Mouse (Mus musculus): Measurements from ENCODE around the gene Syndig1l.
A peak's percentile ranks its signal among the peaks of the same experiment; 100 is the strongest.

Syndig1l gene

GRCm38 (mm10) chr12:84692141-84692540, 6.5 kb downstream of the Syndig1l start:
- peak; percentile 11 for DNase-seq (ENCODE audit: low read depth, low spot score)
- H3K36me3 ChIP-seq (ENCODE audit: control insufficient read depth, insufficient read depth, low read length, poor library complexity, severe bottlenecking): no peaks in the 10 kb centered on the region
- H3K27me3 ChIP-seq (ENCODE audit: control insufficient read depth, insufficient read depth, low read length, poor library complexity, severe bottlenecking): no peaks in the 10 kb centered on the region

- DNase-seq (ENCODE audit: low read depth, low spot score): peak; percentile 11
- no peaks in the 10 kb centered on the region for H3K36me3 ChIP-seq (ENCODE audit: control insufficient read depth, insufficient read depth, low read length, poor library complexity, severe bottlenecking)
- no peaks in the 10 kb centered on the region for H3K27me3 ChIP-seq (ENCODE audit: control insufficient read depth, insufficient read depth, low read length, poor library complexity, severe bottlenecking)
Observed at GRCm38 (mm10) chr12:84691347-84691746, 7.3 kb downstream of the Syndig1l start.

GRCm38 (mm10) chr12:84689051-84689450, 9.6 kb downstream of the Syndig1l start:
- DNase-seq (ENCODE audit: low read depth, low spot score): no peak
- no peaks in the 10 kb centered on the region for H3K27me3 ChIP-seq (ENCODE audit: control insufficient read depth, insufficient read depth, low read length, poor library complexity, severe bottlenecking)
- H3K36me3 ChIP-seq (ENCODE audit: control insufficient read depth, insufficient read depth, low read length, poor library complexity, severe bottlenecking): no peaks in the 10 kb centered on the region

- no peaks in the 10 kb centered on the region for H3K36me3 ChIP-seq (ENCODE audit: control insufficient read depth, insufficient read depth, low read length, poor library complexity, severe bottlenecking)
- no peak for DNase-seq (ENCODE audit: low read depth, low spot score)
- H3K27me3 ChIP-seq (ENCODE audit: control insufficient read depth, insufficient read depth, low read length, poor library complexity, severe bottlenecking): no peaks in the 10 kb centered on the region
Observed at GRCm38 (mm10) chr12:84687531-84687930, 11.1 kb downstream of the Syndig1l start.

- Histone ChIP-seq H3K36me3 (ENCODE audit: control insufficient read depth, insufficient read depth, low read length, poor library complexity, severe bottlenecking) (no peaks in the 10 kb centered on the region), H3K27me3 (ENCODE audit: control insufficient read depth, insufficient read depth, low read length, poor library complexity, severe bottlenecking) (no peaks in the 10 kb centered on the region)
- no peak for DNase-seq (ENCODE audit: low read depth, low spot score)
Observed at GRCm38 (mm10) chr12:84686176-84686575, 12.5 kb downstream of the Syndig1l start.

GRCm38 (mm10) chr12:84684569-84684968, 14.1 kb downstream of the Syndig1l start:
- DNase-seq (ENCODE audit: low read depth, low spot score): no peak
- Histone ChIP-seq H3K36me3 (ENCODE audit: control insufficient read depth, insufficient read depth, low read length, poor library complexity, severe bottlenecking) (no peaks in the 10 kb centered on the region), H3K27me3 (ENCODE audit: control insufficient read depth, insufficient read depth, low read length, poor library complexity, severe bottlenecking) (no peaks in the 10 kb centered on the region)

- Histone ChIP-seq H3K36me3 (ENCODE audit: control insufficient read depth, insufficient read depth, low read length, poor library complexity, severe bottlenecking) (no peaks in the 10 kb centered on the region), H3K27me3 (ENCODE audit: control insufficient read depth, insufficient read depth, low read length, poor library complexity, severe bottlenecking) (no peaks in the 10 kb centered on the region)
- peak; percentile 15 for DNase-seq (ENCODE audit: low read depth, low spot score)
Observed at GRCm38 (mm10) chr12:84676011-84676410, 22.6 kb downstream of the Syndig1l start.

GRCm38 (mm10) chr12:84674666-84675526, 23.7 kb downstream of the Syndig1l start:
- peak; percentile 41 for DNase-seq (ENCODE audit: low read depth, low spot score)
- Histone ChIP-seq H3K27me3 (ENCODE audit: control insufficient read depth, insufficient read depth, low read length, poor library complexity, severe bottlenecking) (no peaks in the 10 kb centered on the region), H3K36me3 (ENCODE audit: control insufficient read depth, insufficient read depth, low read length, poor library complexity, severe bottlenecking) (no peaks in the 10 kb centered on the region)

GRCm38 (mm10) chr12:84671646-84672045, 27.0 kb downstream of the Syndig1l start:
- Histone ChIP-seq H3K36me3 (ENCODE audit: control insufficient read depth, insufficient read depth, low read length, poor library complexity, severe bottlenecking) (no peaks in the 10 kb centered on the region), H3K27me3 (ENCODE audit: control insufficient read depth, insufficient read depth, low read length, poor library complexity, severe bottlenecking) (no peaks in the 10 kb centered on the region)
- no peak for DNase-seq (ENCODE audit: low read depth, low spot score)

GRCm38 (mm10) chr12:84670555-84670954, 28.1 kb downstream of the Syndig1l start:
- peak; percentile 47 for DNase-seq (ENCODE audit: low read depth, low spot score)
- no peaks in the 10 kb centered on the region for H3K36me3 ChIP-seq (ENCODE audit: control insufficient read depth, insufficient read depth, low read length, poor library complexity, severe bottlenecking)
- no peaks in the 10 kb centered on the region for H3K27me3 ChIP-seq (ENCODE audit: control insufficient read depth, insufficient read depth, low read length, poor library complexity, severe bottlenecking)

- no peaks in the 10 kb centered on the region for H3K36me3 ChIP-seq (ENCODE audit: control insufficient read depth, insufficient read depth, low read length, poor library complexity, severe bottlenecking)
- H3K27me3 ChIP-seq (ENCODE audit: control insufficient read depth, insufficient read depth, low read length, poor library complexity, severe bottlenecking): no peaks in the 10 kb centered on the region
- DNase-seq (ENCODE audit: low read depth, low spot score): peak; percentile 73
Observed at GRCm38 (mm10) chr12:84653912-84654311, 44.7 kb downstream of the Syndig1l start.

- DNase-seq (ENCODE audit: low read depth, low spot score): no peak
- Histone ChIP-seq H3K27me3 (ENCODE audit: control insufficient read depth, insufficient read depth, low read length, poor library complexity, severe bottlenecking) (no peaks in the 10 kb centered on the region), H3K36me3 (ENCODE audit: control insufficient read depth, insufficient read depth, low read length, poor library complexity, severe bottlenecking) (no peaks in the 10 kb centered on the region)
Observed at GRCm38 (mm10) chr12:84650234-84650633, 48.4 kb downstream of the Syndig1l start.

- DNase-seq (ENCODE audit: low read depth, low spot score): no peak
- Histone ChIP-seq H3K27me3 (ENCODE audit: control insufficient read depth, insufficient read depth, low read length, poor library complexity, severe bottlenecking) (0 out of 2 replicates have a peak, but pooled peaks cover 4% of the 10 kb centered on the region), H3K36me3 (ENCODE audit: control insufficient read depth, insufficient read depth, low read length, poor library complexity, severe bottlenecking) (no peaks in the 10 kb centered on the region)
Observed at GRCm38 (mm10) chr12:84640654-84641053, 58.0 kb downstream of the Syndig1l start, which contains the start of gene Vrtn. Gene Vrtn (plus strand): TSS chr12:84641019.

- Histone ChIP-seq H3K27me3 (ENCODE audit: control insufficient read depth, insufficient read depth, low read length, poor library complexity, severe bottlenecking) (0 out of 2 replicates have a peak, but pooled peaks cover 4% of the 10 kb centered on the region), H3K36me3 (ENCODE audit: control insufficient read depth, insufficient read depth, low read length, poor library complexity, severe bottlenecking) (no peaks in the 10 kb centered on the region)
- DNase-seq (ENCODE audit: low read depth, low spot score): no peak
Observed at GRCm38 (mm10) chr12:84640253-84640652, 58.4 kb downstream of the Syndig1l start.

- no peak for DNase-seq (ENCODE audit: low read depth, low spot score)
- Histone ChIP-seq H3K27me3 (ENCODE audit: control insufficient read depth, insufficient read depth, low read length, poor library complexity, severe bottlenecking) (no peaks in the 10 kb centered on the region), H3K36me3 (ENCODE audit: control insufficient read depth, insufficient read depth, low read length, poor library complexity, severe bottlenecking) (no peaks in the 10 kb centered on the region)
Observed at GRCm38 (mm10) chr12:84631867-84632266, 66.8 kb downstream of the Syndig1l start.

Data from splenic B cell, adult 2 months (primary cell).